In the genomic region with DNA sequence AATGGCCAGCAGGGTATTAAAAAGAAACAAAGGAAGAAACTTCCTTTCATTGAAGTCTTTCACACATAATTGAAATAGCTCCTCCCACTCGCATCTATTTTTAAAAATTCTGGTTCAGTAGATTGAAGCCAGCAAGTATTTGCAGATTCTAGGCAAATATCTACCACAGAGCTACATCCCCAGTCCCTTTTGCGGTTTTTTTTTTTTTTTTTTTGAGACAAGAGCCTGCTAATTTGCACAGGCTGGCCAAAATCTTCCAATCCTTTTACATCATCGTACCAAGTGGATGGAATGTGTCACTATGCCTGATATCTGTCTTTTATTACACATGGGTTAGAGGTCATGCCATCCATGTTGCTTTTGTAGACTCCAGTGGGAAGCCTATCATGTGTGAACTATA, we compare ENCODE assay signal across 35 mouse cellular contexts.
"Had no signal": no experiment of that assay in that cellular context is flagged by ENCODE, and none has a peak within 500 bp of the region (broad histone marks: within the 10 kb centered on the region; RNA-seq: fewer than 3 reads in every experiment).

No protein-coding gene starts in this region.

- H3K27me3 ChIP-seq: heart, embryonic 12.5 days; heart, embryonic 13.5 days; heart, embryonic 15.5 days; hindbrain, embryonic 12.5 days; hindbrain, embryonic 13.5 days; hindbrain, embryonic 15.5 days; intestine, embryonic 15.5 days; kidney, embryonic 15.5 days had no signal

- ATAC-seq: hindbrain, embryonic 16.5 days; hindbrain, postnatal 0 days; inflammation-experienced regulatory T-cells, adult 6 months; intestine, embryonic 15.5 days; intestine, embryonic 16.5 days; intestine, postnatal 0 days had no signal

- H3K9ac ChIP-seq: heart, embryonic 12.5 days; heart, embryonic 13.5 days; heart, embryonic 15.5 days; hindbrain, embryonic 12.5 days; hindbrain, embryonic 13.5 days; hindbrain, embryonic 14.5 days; hindbrain, embryonic 15.5 days; intestine, embryonic 15.5 days; kidney, embryonic 15.5 days had no signal

- H3K27ac ChIP-seq: heart, embryonic 13.5 days; heart, embryonic 15.5 days; hindbrain, embryonic 10.5 days; hindbrain, embryonic 12.5 days; hindbrain, embryonic 13.5 days; hindbrain, embryonic 14.5 days; hindbrain, embryonic 15.5 days; hindbrain, postnatal 0 days; intestine, embryonic 15.5 days; kidney, embryonic 15.5 days; kidney, postnatal 0 days; layer of hippocampus, adult 2 months; left cerebral cortex, adult 2 months had no signal

- H3K4me3 ChIP-seq: heart, embryonic 12.5 days; heart, embryonic 13.5 days; heart, embryonic 15.5 days; hindbrain, embryonic 10.5 days; hindbrain, embryonic 12.5 days; hindbrain, embryonic 13.5 days; hindbrain, embryonic 15.5 days; intestine, embryonic 15.5 days; kidney, embryonic 15.5 days; layer of hippocampus, adult 2 months; left cerebral cortex, adult 2 months had no signal

- H3K36me3 ChIP-seq: heart, embryonic 12.5 days; heart, embryonic 13.5 days; heart, embryonic 15.5 days; hindbrain, embryonic 10.5 days; hindbrain, embryonic 12.5 days; hindbrain, embryonic 13.5 days; hindbrain, embryonic 15.5 days; intestine, embryonic 15.5 days; kidney, embryonic 15.5 days had no signal

- H3K4me2 ChIP-seq: heart, embryonic 11.5 days; heart, embryonic 12.5 days; heart, embryonic 13.5 days; heart, embryonic 15.5 days; hindbrain, embryonic 12.5 days; hindbrain, embryonic 13.5 days; hindbrain, embryonic 14.5 days; hindbrain, embryonic 15.5 days; intestine, embryonic 15.5 days; kidney, embryonic 15.5 days had no signal

- H3K4me1 ChIP-seq: heart, embryonic 12.5 days; heart, embryonic 15.5 days; hindbrain, embryonic 12.5 days; hindbrain, embryonic 13.5 days; hindbrain, embryonic 15.5 days; intestine, embryonic 15.5 days; kidney, embryonic 15.5 days had no signal

- DNase-seq: heart, postnatal 10 days; heart, postnatal 14 days; heart, postnatal 36 days; heart, postnatal 4 days; kidney, adult 11 months; kidney, adult 18-20 months; kidney, adult 2 months; kidney, adult 8-10 months; kidney, adult 9 months; kidney, postnatal 10 days; kidney, postnatal 14 days; kidney, postnatal 25 days; kidney, postnatal 36 days; kidney, postnatal 4 days; layer of hippocampus, adult 9-11 months; layer of hippocampus, postnatal 36 days had no signal

- H3K9me3 ChIP-seq: heart, embryonic 12.5 days; heart, embryonic 13.5 days; heart, embryonic 15.5 days; hindbrain, embryonic 10.5 days; hindbrain, embryonic 12.5 days; hindbrain, embryonic 13.5 days; hindbrain, embryonic 15.5 days; intestine, embryonic 15.5 days; kidney, embryonic 15.5 days had no signal
